Mouse (Mus musculus): ENCODE results near the gene Gnat2. TPM values are rescaled to one million over a fixed set of nuclear protein-coding genes. Genes with fewer than 3 reads are reported as not detected.

Gnat2 gene
- polyA plus RNA-seq, 1 experiment from 2014 or later: 0.93 TPM

- Histone ChIP-seq H3K36me3 (ENCODE audit: control insufficient read depth, insufficient read depth, low read length) (peaks cover 36% of the 10 kb centered on the region), H3K27ac (ENCODE audit: low read depth) (no peak overlapping the region), H3K4me1 (replicated peaks; ENCODE audit: control insufficient read depth, insufficient read depth, low read length) (peaks cover 34% of the 10 kb centered on the region), H3K27me3 (replicated peaks; ENCODE audit: control insufficient read depth, insufficient read depth, low read length) (no peaks in the 10 kb centered on the region), H3K9ac (ENCODE audit: low read length) (peak overlapping the region; percentile 25; the same call in 1 of the 2 replicates), H3K4me2 (ENCODE audit: low read length) (peak overlapping the region; percentile 1; the same call in 1 of the 2 replicates), H3K4me3 (ENCODE audit: low read depth, low read length) (no peak overlapping the region), H3K9me3 (ENCODE audit: control insufficient read depth, low read length) (no peaks in the 10 kb centered on the region)
- no peak for ATAC-seq (replicated peaks; ENCODE audit: low FRiP score, low TSS enrichment, low read depth)
- 75% methylated on average over 1 of the region's 1 CpGs for WGBS
- no peak for DNase-seq (ENCODE audit: low spot score)
These were observed 10.2 kb upstream of the Gnat2 start for GRCm38 (mm10) chr3:108082251-108082875.

GRCm38 (mm10) chr3:108083161-108083560 is 9.4 kb upstream of the Gnat2 start:
- DNase-seq (ENCODE audit: low spot score) (no peak), ATAC-seq (replicated peaks; ENCODE audit: low FRiP score, low TSS enrichment, low read depth) (no peak)
- Histone ChIP-seq H3K27me3 (replicated peaks; ENCODE audit: control insufficient read depth, insufficient read depth, low read length) (no peaks in the 10 kb centered on the region), H3K4me1 (replicated peaks; ENCODE audit: control insufficient read depth, insufficient read depth, low read length) (peaks cover 34% of the 10 kb centered on the region), H3K9me3 (ENCODE audit: control insufficient read depth, low read length) (no peaks in the 10 kb centered on the region), H3K9ac (ENCODE audit: low read length) (no peak overlapping the region; the same call in 1 of the 2 replicates), H3K27ac (ENCODE audit: low read depth) (no peak overlapping the region), H3K4me2 (ENCODE audit: low read length) (no peak overlapping the region), H3K4me3 (ENCODE audit: low read depth, low read length) (no peak overlapping the region), H3K36me3 (ENCODE audit: control insufficient read depth, insufficient read depth, low read length) (peaks cover 28% of the 10 kb centered on the region)
- 39% methylated on average over 2 of the region's 2 CpGs for WGBS

GRCm38 (mm10) chr3:108083904-108084407 is 8.6 kb upstream of the Gnat2 start:
- Histone ChIP-seq H3K27ac (ENCODE audit: low read depth) (no peak overlapping the region), H3K27me3 (replicated peaks; ENCODE audit: control insufficient read depth, insufficient read depth, low read length) (no peaks in the 10 kb centered on the region), H3K4me3 (ENCODE audit: low read depth, low read length) (0 out of 2 replicates have a peak overlapping the region, but pooled peaks have one; percentile 54), H3K4me2 (ENCODE audit: low read length) (peak overlapping the region; percentile 98; the same call in 1 of the 2 replicates), H3K9ac (ENCODE audit: low read length) (no peak overlapping the region), H3K36me3 (ENCODE audit: control insufficient read depth, insufficient read depth, low read length) (peaks cover 20% of the 10 kb centered on the region), H3K4me1 (replicated peaks; ENCODE audit: control insufficient read depth, insufficient read depth, low read length) (peaks cover 38% of the 10 kb centered on the region), H3K9me3 (ENCODE audit: control insufficient read depth, low read length) (no peaks in the 10 kb centered on the region)
- ATAC-seq (replicated peaks; ENCODE audit: low FRiP score, low TSS enrichment, low read depth) (no peak), DNase-seq (ENCODE audit: low spot score) (no peak)
- WGBS: 67% methylated on average over 4 of the region's 4 CpGs

GRCm38 (mm10) chr3:108084767-108085270 is 7.8 kb upstream of the Gnat2 start:
- peaks cover 12% of the 10 kb centered on the region for H3K36me3 ChIP-seq (ENCODE audit: control insufficient read depth, insufficient read depth, low read length)
- 17% methylated on average over 13 of the region's 13 CpGs for WGBS
- no peaks in the 10 kb centered on the region for H3K9me3 ChIP-seq (ENCODE audit: control insufficient read depth, low read length)
- ATAC-seq (replicated peaks; ENCODE audit: low FRiP score, low TSS enrichment, low read depth) (no peak; the same call in 1 of the 2 replicates), DNase-seq (ENCODE audit: low spot score) (no peak)
- H3K4me3 ChIP-seq (ENCODE audit: low read depth, low read length): peak overlapping the region; percentile 54
- H3K9ac ChIP-seq (ENCODE audit: low read length): peak overlapping the region; percentile 69
- peak overlapping the region; percentile 95 for H3K27ac ChIP-seq (ENCODE audit: low read depth)
- H3K27me3 ChIP-seq (replicated peaks; ENCODE audit: control insufficient read depth, insufficient read depth, low read length): no peaks in the 10 kb centered on the region
- H3K4me1 ChIP-seq (replicated peaks; ENCODE audit: control insufficient read depth, insufficient read depth, low read length): peaks cover 39% of the 10 kb centered on the region
- H3K4me2 ChIP-seq (ENCODE audit: low read length): peak overlapping the region; percentile 98

- H3K9ac ChIP-seq (ENCODE audit: low read length): peak overlapping the region; percentile 69
- peak overlapping the region; percentile 98 for H3K4me2 ChIP-seq (ENCODE audit: low read length)
- H3K27me3 ChIP-seq (replicated peaks; ENCODE audit: control insufficient read depth, insufficient read depth, low read length): no peaks in the 10 kb centered on the region
- H3K4me1 ChIP-seq (replicated peaks; ENCODE audit: control insufficient read depth, insufficient read depth, low read length): peaks cover 43% of the 10 kb centered on the region
- peak overlapping the region; percentile 95 for H3K27ac ChIP-seq (ENCODE audit: low read depth)
- DNase-seq (ENCODE audit: low spot score) (peak; percentile 91), ATAC-seq (replicated peaks; ENCODE audit: low FRiP score, low TSS enrichment, low read depth) (peak; percentile 81)
- H3K4me3 ChIP-seq (ENCODE audit: low read depth, low read length): peak overlapping the region; percentile 54
- H3K36me3 ChIP-seq (ENCODE audit: control insufficient read depth, insufficient read depth, low read length): peaks cover 7% of the 10 kb centered on the region
- WGBS: under 1% methylated on average over 14 of the region's 14 CpGs
- no peaks in the 10 kb centered on the region for H3K9me3 ChIP-seq (ENCODE audit: control insufficient read depth, low read length)
These were observed 7.3 kb upstream of the Gnat2 start for GRCm38 (mm10) chr3:108085281-108085720.

GRCm38 (mm10) chr3:108085721-108086469 is 6.7 kb upstream of the Gnat2 start:
- DNase-seq (ENCODE audit: low spot score) (peak; percentile 82), ATAC-seq (replicated peaks; ENCODE audit: low FRiP score, low TSS enrichment, low read depth) (peak; percentile 76)
- H3K9ac ChIP-seq (ENCODE audit: low read length): peak overlapping the region; percentile 69
- 0 out of 2 replicates have a peak, but pooled peaks cover 1% of the 10 kb centered on the region for H3K36me3 ChIP-seq (ENCODE audit: control insufficient read depth, insufficient read depth, low read length)
- H3K4me3 ChIP-seq (ENCODE audit: low read depth, low read length): peak overlapping the region; percentile 54
- peaks cover 46% of the 10 kb centered on the region for H3K4me1 ChIP-seq (replicated peaks; ENCODE audit: control insufficient read depth, insufficient read depth, low read length)
- H3K27me3 ChIP-seq (replicated peaks; ENCODE audit: control insufficient read depth, insufficient read depth, low read length): no peaks in the 10 kb centered on the region
- peak overlapping the region; percentile 98 for H3K4me2 ChIP-seq (ENCODE audit: low read length)
- peak overlapping the region; percentile 95 for H3K27ac ChIP-seq (ENCODE audit: low read depth)
- H3K9me3 ChIP-seq (ENCODE audit: control insufficient read depth, low read length): no peaks in the 10 kb centered on the region
- WGBS: 0% methylated on average over 31 of the region's 31 CpGs

GRCm38 (mm10) chr3:108086470-108086979 is 6.1 kb upstream of the Gnat2 start, which contains the start of gene Ampd2:
Gene Ampd2, minus strand, starts transcription at chr3:108086651.
- Histone ChIP-seq H3K4me1 (replicated peaks; ENCODE audit: control insufficient read depth, insufficient read depth, low read length) (peaks cover 46% of the 10 kb centered on the region), H3K9me3 (ENCODE audit: control insufficient read depth, low read length) (no peaks in the 10 kb centered on the region), H3K9ac (ENCODE audit: low read length) (peak within 1 kb of the TSS; percentile 69), H3K4me2 (ENCODE audit: low read length) (peak within 1 kb of the TSS; percentile 98), H3K27me3 (replicated peaks; ENCODE audit: control insufficient read depth, insufficient read depth, low read length) (no peaks in the 10 kb centered on the region), H3K36me3 (ENCODE audit: control insufficient read depth, insufficient read depth, low read length) (no peaks in the 10 kb centered on the region), H3K4me3 (ENCODE audit: low read depth, low read length) (peak within 1 kb of the TSS; percentile 54), H3K27ac (ENCODE audit: low read depth) (peak within 1 kb of the TSS; percentile 95)
- under 1% methylated on average over 29 of the region's 29 CpGs for WGBS
- DNase-seq (ENCODE audit: low spot score) (peak; percentile 91), ATAC-seq (replicated peaks; ENCODE audit: low FRiP score, low TSS enrichment, low read depth) (peak; percentile 28)

- no peak for DNase-seq (ENCODE audit: low spot score)
- H3K27ac ChIP-seq (ENCODE audit: low read depth): peak overlapping the region; percentile 95; the same call in 1 of the 2 replicates
- H3K4me3 ChIP-seq (ENCODE audit: low read depth, low read length): no peak overlapping the region
- H3K27me3 ChIP-seq (replicated peaks; ENCODE audit: control insufficient read depth, insufficient read depth, low read length): no peaks in the 10 kb centered on the region
- peaks cover 38% of the 10 kb centered on the region for H3K4me1 ChIP-seq (replicated peaks; ENCODE audit: control insufficient read depth, insufficient read depth, low read length)
- peak overlapping the region; percentile 98 for H3K4me2 ChIP-seq (ENCODE audit: low read length)
- H3K9ac ChIP-seq (ENCODE audit: low read length): peak overlapping the region; percentile 20; the same call in 1 of the 2 replicates
- H3K9me3 ChIP-seq (ENCODE audit: control insufficient read depth, low read length): no peaks in the 10 kb centered on the region
- ATAC-seq (replicated peaks; ENCODE audit: low FRiP score, low TSS enrichment, low read depth): no peak
- WGBS: 86% methylated on average over 3 of the region's 3 CpGs
- no peaks in the 10 kb centered on the region for H3K36me3 ChIP-seq (ENCODE audit: control insufficient read depth, insufficient read depth, low read length)
These were observed 5.3 kb upstream of the Gnat2 start for GRCm38 (mm10) chr3:108087329-108087728.

All from intestine, embryonic 14.5 days (tissue).